Mouse (Mus musculus): Measurements from ENCODE around the gene Gm11009.
"Not testable (repeated sequence)": the region's sequence is repeated elsewhere in the genome, so short reads cannot be mapped to it uniquely, and the experiment has no call there.

Gm11009 gene

DNA sequence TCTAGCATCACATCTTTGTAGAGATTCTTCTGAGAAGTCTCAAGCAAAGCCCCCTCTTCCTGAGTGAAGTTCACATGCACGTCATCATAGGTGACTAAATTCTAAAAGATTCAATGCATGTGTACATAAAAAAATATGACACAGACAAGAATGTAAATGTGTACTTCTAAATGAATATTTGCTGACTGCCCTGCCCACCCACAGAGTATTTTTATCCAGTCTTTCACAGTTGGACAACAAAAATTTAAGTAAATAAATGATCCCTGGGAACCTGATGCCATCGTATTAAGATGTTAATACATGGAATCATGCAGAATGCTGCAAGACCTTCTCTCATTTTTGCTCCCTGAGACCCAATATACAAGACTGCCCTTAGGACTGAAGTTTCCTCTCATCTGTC, at the start of gene Gm11009:
Gm11009 (minus strand) TSS at position 101 of the 400 bp plus-strand sequence.
- DNase-seq = not testable (repeated sequence)

Measured in lung, adult 18-20 months (tissue).